ENCODE assay signal across 11 mouse cellular contexts in the genomic region with DNA sequence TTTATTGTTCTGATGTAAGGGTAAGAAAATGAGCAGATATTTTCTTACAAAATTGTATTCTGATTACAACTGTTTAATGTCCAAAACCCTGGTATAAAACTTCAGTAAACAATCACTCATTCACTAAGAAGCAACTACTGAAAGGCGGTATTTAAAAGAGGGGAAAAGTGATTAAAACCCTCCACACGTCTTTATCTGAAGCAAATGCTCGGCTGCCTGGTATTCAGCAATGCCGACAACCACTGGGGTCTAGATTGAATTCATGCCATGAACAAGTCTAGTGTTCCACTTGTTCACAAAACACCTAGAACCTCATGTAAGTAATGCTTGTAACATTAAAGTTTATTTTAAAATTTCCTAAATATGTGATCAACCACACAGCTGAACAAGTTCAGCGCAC.
"Had no signal": no experiment of that assay in that cellular context is flagged by ENCODE, and none has a peak within 500 bp of the region (broad histone marks: within the 10 kb centered on the region; RNA-seq: fewer than 3 reads in every experiment).

No protein-coding gene starts in this region.

- DNase-seq: kidney, postnatal 14 days; layer of hippocampus, postnatal 36 days; left cerebral cortex, postnatal 4 days; lung, adult 18-20 months; thymus, adult 2 months; thymus, postnatal 36 days had no signal

- H3K36me3 ChIP-seq: kidney, embryonic 15.5 days; limb, embryonic 13.5 days; stomach, embryonic 15.5 days had no signal

- H3K9me3 ChIP-seq: kidney, embryonic 15.5 days; limb, embryonic 13.5 days; stomach, embryonic 15.5 days had no signal

- H3K4me3 ChIP-seq: kidney, embryonic 15.5 days; limb, embryonic 13.5 days; stomach, embryonic 15.5 days had no signal

- H3K27ac ChIP-seq: kidney, embryonic 15.5 days; limb, embryonic 13.5 days; liver, embryonic 14.5 days; stomach, embryonic 15.5 days had no signal

- H3K4me2 ChIP-seq: kidney, embryonic 15.5 days; limb, embryonic 13.5 days; stomach, embryonic 15.5 days had no signal

- ATAC-seq: midbrain, embryonic 16.5 days had no signal

- H3K9ac ChIP-seq: kidney, embryonic 15.5 days; limb, embryonic 13.5 days; liver, embryonic 14.5 days; stomach, embryonic 15.5 days had no signal

- H3K27me3 ChIP-seq: kidney, embryonic 15.5 days; limb, embryonic 13.5 days; stomach, embryonic 15.5 days had no signal
